Mouse (Mus musculus): ENCODE data around the gene Rmdn2. TPM values are rescaled to one million over a fixed set of nuclear protein-coding genes. Genes with fewer than 3 reads are reported as not detected.

Gene Rmdn2
- polyA plus RNA-seq, 1 experiment from 2014 or later: 5.7 TPM

GRCm38 (mm10) chr17:79622050-79622449 is 10.4 kb downstream of the Rmdn2 start:
- Histone ChIP-seq H3K4me3 (no peak overlapping the region), H3K4me1 (no peaks in the 10 kb centered on the region), H3K27me3 (ENCODE audit: poor library complexity, severe bottlenecking) (no peaks in the 10 kb centered on the region), H3K27ac (no peak overlapping the region), H3K9me3 (no peaks in the 10 kb centered on the region), H3K36me3 (replicated peaks) (no peaks in the 10 kb centered on the region)
- WGBS: 98% methylated on average over 6 of the region's 6 CpGs
- no peak for DNase-seq (ENCODE audit: extremely low spot score, low spot score)

- no peak for DNase-seq (ENCODE audit: extremely low spot score, low spot score)
- Histone ChIP-seq H3K9me3 (no peaks in the 10 kb centered on the region), H3K36me3 (replicated peaks) (no peaks in the 10 kb centered on the region), H3K4me1 (no peaks in the 10 kb centered on the region), H3K27ac (no peak overlapping the region), H3K4me3 (no peak overlapping the region), H3K27me3 (ENCODE audit: poor library complexity, severe bottlenecking) (no peaks in the 10 kb centered on the region)
- WGBS: 94% methylated on average over 7 of the region's 7 CpGs
Measured at GRCm38 (mm10) chr17:79622574-79622973, 10.9 kb downstream of the Rmdn2 start.

GRCm38 (mm10) chr17:79623841-79624240 is 12.2 kb downstream of the Rmdn2 start:
- no peaks in the 10 kb centered on the region for H3K27me3 ChIP-seq (ENCODE audit: poor library complexity, severe bottlenecking)
- WGBS: 93% methylated on average over 3 of the region's 3 CpGs

GRCm38 (mm10) chr17:79626241-79626816 is 14.7 kb downstream of the Rmdn2 start:
- Histone ChIP-seq H3K4me3 (no peak overlapping the region), H3K27ac (no peak overlapping the region), H3K27me3 (ENCODE audit: poor library complexity, severe bottlenecking) (no peaks in the 10 kb centered on the region), H3K4me1 (no peaks in the 10 kb centered on the region), H3K36me3 (replicated peaks) (no peaks in the 10 kb centered on the region), H3K9me3 (no peaks in the 10 kb centered on the region)
- WGBS: 86% methylated on average over 12 of the region's 12 CpGs
- DNase-seq (ENCODE audit: extremely low spot score, low spot score): no peak

More at GRCm38 (mm10) chr17:79623841-79624240, 12.2 kb downstream of the Rmdn2 start:
- Histone ChIP-seq H3K9me3 (no peaks in the 10 kb centered on the region), H3K27ac (no peak overlapping the region), H3K36me3 (replicated peaks) (no peaks in the 10 kb centered on the region), H3K4me3 (no peak overlapping the region), H3K4me1 (no peaks in the 10 kb centered on the region)
- no peak for DNase-seq (ENCODE audit: extremely low spot score, low spot score)

DNA sequence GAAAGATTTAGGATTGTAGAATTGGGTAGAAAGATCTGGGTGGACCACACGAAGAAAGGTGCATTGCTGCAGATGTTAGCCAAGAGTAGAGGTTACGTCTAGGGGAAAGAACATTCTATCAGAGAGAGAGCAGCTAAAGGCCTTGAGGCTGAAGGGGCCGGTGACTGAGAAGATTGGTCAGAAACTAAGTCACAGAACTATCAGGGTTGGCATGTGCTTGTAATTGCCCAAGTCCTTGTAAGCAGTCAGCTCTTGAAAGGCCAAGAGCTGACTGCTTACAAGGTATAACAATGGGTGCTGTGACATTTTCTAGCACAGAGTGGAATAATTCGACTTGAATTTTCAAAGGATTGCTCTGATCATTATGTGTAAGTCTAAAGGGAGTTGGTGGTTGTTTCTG is 38.2 kb downstream of the Rmdn2 start:
- Histone ChIP-seq H3K27me3 (ENCODE audit: poor library complexity, severe bottlenecking) (no peaks in the 10 kb centered on the region), H3K27ac (no peak overlapping the region), H3K4me3 (no peak overlapping the region), H3K9me3 (no peaks in the 10 kb centered on the region), H3K36me3 (replicated peaks) (no peaks in the 10 kb centered on the region), H3K4me1 (no peaks in the 10 kb centered on the region)
- 92% methylated on average over 4 of the region's 4 CpGs for WGBS
- DNase-seq (ENCODE audit: extremely low spot score, low spot score): no peak

GRCm38 (mm10) chr17:79650297-79650696 is 38.6 kb downstream of the Rmdn2 start:
- DNase-seq (ENCODE audit: extremely low spot score, low spot score): no peak
- 93% methylated on average over 5 of the region's 5 CpGs for WGBS
- no peak overlapping the region for H3K4me3 ChIP-seq
- H3K27ac ChIP-seq: no peak overlapping the region
- H3K4me1 ChIP-seq: no peaks in the 10 kb centered on the region
- no peaks in the 10 kb centered on the region for H3K36me3 ChIP-seq (replicated peaks)
- no peaks in the 10 kb centered on the region for H3K27me3 ChIP-seq (ENCODE audit: poor library complexity, severe bottlenecking)
- H3K9me3 ChIP-seq: no peaks in the 10 kb centered on the region

GRCm38 (mm10) chr17:79653171-79653570 is 41.5 kb downstream of the Rmdn2 start:
- Histone ChIP-seq H3K27me3 (ENCODE audit: poor library complexity, severe bottlenecking) (no peaks in the 10 kb centered on the region), H3K9me3 (no peaks in the 10 kb centered on the region), H3K4me3 (no peak overlapping the region), H3K36me3 (replicated peaks) (no peaks in the 10 kb centered on the region), H3K27ac (no peak overlapping the region), H3K4me1 (no peaks in the 10 kb centered on the region)
- WGBS: 89% methylated on average over 1 of the region's 1 CpGs
- DNase-seq (ENCODE audit: extremely low spot score, low spot score): no peak

- no peak for DNase-seq (ENCODE audit: extremely low spot score, low spot score)
- WGBS: 59% methylated on average over 3 of the region's 3 CpGs
- H3K4me3 ChIP-seq: no peak overlapping the region
- H3K9me3 ChIP-seq: no peaks in the 10 kb centered on the region
- no peak overlapping the region for H3K27ac ChIP-seq
- no peaks in the 10 kb centered on the region for H3K27me3 ChIP-seq (ENCODE audit: poor library complexity, severe bottlenecking)
- H3K4me1 ChIP-seq: no peaks in the 10 kb centered on the region
- no peaks in the 10 kb centered on the region for H3K36me3 ChIP-seq (replicated peaks)
Measured at GRCm38 (mm10) chr17:79654187-79654586, 42.5 kb downstream of the Rmdn2 start.

- no peaks in the 10 kb centered on the region for H3K27me3 ChIP-seq (ENCODE audit: poor library complexity, severe bottlenecking)
- H3K36me3 ChIP-seq (replicated peaks): no peaks in the 10 kb centered on the region
- H3K4me1 ChIP-seq: no peaks in the 10 kb centered on the region
- WGBS: 80% methylated on average over 9 of the region's 9 CpGs
- H3K4me3 ChIP-seq: no peak overlapping the region
- DNase-seq (ENCODE audit: extremely low spot score, low spot score): no peak
- H3K9me3 ChIP-seq: no peaks in the 10 kb centered on the region
- H3K27ac ChIP-seq: no peak overlapping the region
Measured at GRCm38 (mm10) chr17:79657785-79658184, 46.1 kb downstream of the Rmdn2 start.

GRCm38 (mm10) chr17:79658452-79658851 is 46.8 kb downstream of the Rmdn2 start:
- DNase-seq (ENCODE audit: extremely low spot score, low spot score): no peak
- WGBS: 72% methylated on average over 3 of the region's 3 CpGs
- no peaks in the 10 kb centered on the region for H3K27me3 ChIP-seq (ENCODE audit: poor library complexity, severe bottlenecking)
- H3K4me1 ChIP-seq: no peaks in the 10 kb centered on the region
- no peaks in the 10 kb centered on the region for H3K9me3 ChIP-seq
- H3K36me3 ChIP-seq (replicated peaks): no peaks in the 10 kb centered on the region
- H3K27ac ChIP-seq: no peak overlapping the region
- H3K4me3 ChIP-seq: no peak overlapping the region

DNA sequence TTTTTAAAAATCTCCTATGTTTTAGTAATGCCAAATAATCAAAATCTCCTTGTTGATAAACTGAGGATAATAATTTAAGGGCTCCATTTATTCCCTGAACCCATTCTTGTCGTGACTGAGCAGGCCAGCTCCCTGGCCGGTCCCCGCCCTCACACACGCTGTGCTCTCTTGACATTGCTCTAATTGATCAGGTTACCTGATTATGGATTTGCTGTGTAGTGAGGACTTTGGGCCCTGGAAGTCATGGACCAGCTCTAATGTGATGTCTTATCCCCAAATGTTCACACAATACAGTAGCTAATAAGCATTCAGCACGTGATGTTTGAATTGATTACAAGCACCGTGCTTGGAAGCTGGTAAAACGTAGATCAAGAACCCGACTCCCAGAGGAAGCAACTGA is 47.2 kb downstream of the Rmdn2 start:
- DNase-seq (ENCODE audit: extremely low spot score, low spot score): no peak
- Histone ChIP-seq H3K4me1 (no peaks in the 10 kb centered on the region), H3K27me3 (ENCODE audit: poor library complexity, severe bottlenecking) (no peaks in the 10 kb centered on the region), H3K27ac (no peak overlapping the region), H3K36me3 (replicated peaks) (no peaks in the 10 kb centered on the region), H3K4me3 (no peak overlapping the region), H3K9me3 (no peaks in the 10 kb centered on the region)
- WGBS: 83% methylated on average over 8 of the region's 8 CpGs

DNA sequence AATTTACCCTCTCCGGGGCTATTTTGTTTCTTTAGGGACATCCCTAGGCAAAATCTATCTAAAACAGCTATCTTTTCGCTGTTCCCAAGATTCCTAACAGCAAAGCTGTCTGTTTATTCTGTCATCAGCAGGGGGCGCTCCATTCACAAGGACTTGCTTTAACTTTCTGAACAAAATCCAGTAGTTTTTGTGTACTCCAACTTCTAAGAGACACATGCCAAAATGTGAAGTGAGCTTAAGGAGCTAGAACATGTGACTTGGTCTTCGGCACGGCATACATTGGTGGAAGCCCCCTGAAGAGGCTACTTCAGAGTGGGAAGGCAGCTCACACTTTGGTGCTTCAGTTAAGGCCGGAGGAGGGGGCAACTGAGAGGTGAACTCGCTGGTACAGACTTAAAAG is 49.7 kb downstream of the Rmdn2 start:
- Histone ChIP-seq H3K4me1 (no peaks in the 10 kb centered on the region), H3K4me3 (no peak overlapping the region), H3K27me3 (ENCODE audit: poor library complexity, severe bottlenecking) (no peaks in the 10 kb centered on the region; the same call in 1 of the 2 replicates), H3K9me3 (no peaks in the 10 kb centered on the region), H3K27ac (no peak overlapping the region), H3K36me3 (replicated peaks) (no peaks in the 10 kb centered on the region)
- peak; percentile 71 for DNase-seq (ENCODE audit: extremely low spot score, low spot score)
- WGBS: 51% methylated on average over 7 of the region's 7 CpGs

DNA sequence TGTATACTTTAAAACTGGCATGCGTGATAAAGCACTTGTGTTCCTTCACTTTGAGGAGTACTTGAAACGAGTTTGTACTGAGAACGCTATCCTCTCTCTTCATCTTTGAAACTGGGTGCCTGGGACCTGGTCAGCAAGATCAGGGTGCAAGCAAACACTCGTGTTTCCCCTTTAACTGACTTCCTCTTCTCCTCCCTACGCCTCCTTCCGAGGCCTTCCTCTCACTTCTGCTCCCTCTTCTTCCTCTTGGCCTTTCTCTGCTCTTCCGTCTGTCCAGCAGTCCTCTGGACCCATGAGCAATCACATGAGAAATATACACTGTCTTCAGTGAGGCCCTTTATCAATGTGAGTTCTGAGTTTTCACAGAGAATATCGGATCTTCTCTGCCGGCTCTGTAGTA is 50.2 kb downstream of the Rmdn2 start:
- no peaks in the 10 kb centered on the region for H3K9me3 ChIP-seq
- no peak for DNase-seq (ENCODE audit: extremely low spot score, low spot score)
- no peaks in the 10 kb centered on the region for H3K36me3 ChIP-seq (replicated peaks)
- H3K4me1 ChIP-seq: no peaks in the 10 kb centered on the region
- 80% methylated on average over 9 of the region's 9 CpGs for WGBS
- H3K27ac ChIP-seq: no peak overlapping the region
- no peaks in the 10 kb centered on the region; the same call in 1 of the 2 replicates for H3K27me3 ChIP-seq (ENCODE audit: poor library complexity, severe bottlenecking)
- no peak overlapping the region for H3K4me3 ChIP-seq
